Mouse (Mus musculus): Measurements from ENCODE around the gene Serpinf1.
"Not testable (repeated sequence)": the region's sequence is repeated elsewhere in the genome, so short reads cannot be mapped to it uniquely, and the experiment has no call there.

The Serpinf1 gene

GRCm38 (mm10) chr11:75459141-75459711 is 36.7 kb upstream of the Serpinf1 start:
- Histone ChIP-seq H3K36me3 (ENCODE audit: insufficient read depth, low read length) (peaks cover 8% of the 10 kb centered on the region), H3K27me3 (ENCODE audit: insufficient read depth, low read length) (peaks cover 3% of the 10 kb centered on the region), H3K4me3 (replicated peaks; ENCODE audit: low read length) (peak overlapping the region; percentile 77; the same call in 1 of the 2 replicates), H3K9me3 (ENCODE audit: low read length) (no peaks in the 10 kb centered on the region), H3K4me1 (replicated peaks; ENCODE audit: low read depth, low read length) (peaks cover 71% of the 10 kb centered on the region)
- no peak for TF ChIP-seq POU5F1 (IDR thresholded peaks at IDR 0.05; ENCODE audit: borderline replicate concordance, low read length)
- no peak for TF ChIP-seq CTCF (conservative IDR thresholded peaks at IDR 0.05; ENCODE audit: low read length)
- TF ChIP-seq NANOG (IDR thresholded peaks at IDR 0.05; ENCODE audit: borderline replicate concordance, low read length), result no peak

- Histone ChIP-seq H3K27me3 (ENCODE audit: insufficient read depth, low read length) (peaks cover 8% of the 10 kb centered on the region), H3K9me3 (ENCODE audit: low read length) (no peaks in the 10 kb centered on the region), H3K4me3 (replicated peaks; ENCODE audit: low read length) (no peak overlapping the region), H3K36me3 (ENCODE audit: insufficient read depth, low read length) (peaks cover 2% of the 10 kb centered on the region), H3K4me1 (replicated peaks; ENCODE audit: low read depth, low read length) (peaks cover 74% of the 10 kb centered on the region)
- TF ChIP-seq NANOG (IDR thresholded peaks at IDR 0.05; ENCODE audit: borderline replicate concordance, low read length), result no peak
- no peak for TF ChIP-seq POU5F1 (IDR thresholded peaks at IDR 0.05; ENCODE audit: borderline replicate concordance, low read length)
- TF ChIP-seq CTCF (conservative IDR thresholded peaks at IDR 0.05; ENCODE audit: low read length), result no peak
These were observed 36.1 kb upstream of the Serpinf1 start for GRCm38 (mm10) chr11:75458628-75459041.

- TF ChIP-seq POU5F1 (IDR thresholded peaks at IDR 0.05; ENCODE audit: borderline replicate concordance, low read length) (no peak), CTCF (conservative IDR thresholded peaks at IDR 0.05; ENCODE audit: low read length) (peak; percentile 89), NANOG (IDR thresholded peaks at IDR 0.05; ENCODE audit: borderline replicate concordance, low read length) (no peak)
- Histone ChIP-seq H3K36me3 (ENCODE audit: insufficient read depth, low read length) (0 out of 2 replicates have a peak, but pooled peaks cover 2% of the 10 kb centered on the region), H3K9me3 (ENCODE audit: low read length) (no peaks in the 10 kb centered on the region), H3K4me1 (replicated peaks; ENCODE audit: low read depth, low read length) (peaks cover 74% of the 10 kb centered on the region), H3K27me3 (ENCODE audit: insufficient read depth, low read length) (peaks cover 13% of the 10 kb centered on the region), H3K4me3 (replicated peaks; ENCODE audit: low read length) (no peak overlapping the region)
These were observed 35.7 kb upstream of the Serpinf1 start for GRCm38 (mm10) chr11:75458169-75458568.

- Histone ChIP-seq H3K36me3 (ENCODE audit: insufficient read depth, low read length) (peaks cover 17% of the 10 kb centered on the region), H3K27me3 (ENCODE audit: insufficient read depth, low read length) (peaks cover 27% of the 10 kb centered on the region), H3K4me1 (replicated peaks; ENCODE audit: low read depth, low read length) (peaks cover 72% of the 10 kb centered on the region), H3K9me3 (ENCODE audit: low read length) (no peaks in the 10 kb centered on the region), H3K4me3 (replicated peaks; ENCODE audit: low read length) (no peak overlapping the region)
- TF ChIP-seq POU5F1 (IDR thresholded peaks at IDR 0.05; ENCODE audit: borderline replicate concordance, low read length) (no peak), CTCF (conservative IDR thresholded peaks at IDR 0.05; ENCODE audit: low read length) (no peak), NANOG (IDR thresholded peaks at IDR 0.05; ENCODE audit: borderline replicate concordance, low read length) (no peak)
These were observed 34.0 kb upstream of the Serpinf1 start for GRCm38 (mm10) chr11:75456440-75456871.

GRCm38 (mm10) chr11:75455971-75456370 is 33.5 kb upstream of the Serpinf1 start:
- Histone ChIP-seq H3K4me1 (replicated peaks; ENCODE audit: low read depth, low read length) (peaks cover 77% of the 10 kb centered on the region), H3K27me3 (ENCODE audit: insufficient read depth, low read length) (peaks cover 32% of the 10 kb centered on the region), H3K36me3 (ENCODE audit: insufficient read depth, low read length) (peaks cover 21% of the 10 kb centered on the region)
- H3K4me3 ChIP-seq (replicated peaks; ENCODE audit: low read length); H3K9me3 ChIP-seq (ENCODE audit: low read length): not testable (repeated sequence)

GRCm38 (mm10) chr11:75455041-75455736 is 32.7 kb upstream of the Serpinf1 start:
- H3K36me3 ChIP-seq (ENCODE audit: insufficient read depth, low read length), result peaks cover 28% of the 10 kb centered on the region
- H3K4me3 ChIP-seq (replicated peaks; ENCODE audit: low read length), result peak overlapping the region; percentile 81
- no peak for TF ChIP-seq CTCF (conservative IDR thresholded peaks at IDR 0.05; ENCODE audit: low read length)
- no peak for TF ChIP-seq NANOG (IDR thresholded peaks at IDR 0.05; ENCODE audit: borderline replicate concordance, low read length)
- TF ChIP-seq POU5F1 (IDR thresholded peaks at IDR 0.05; ENCODE audit: borderline replicate concordance, low read length), result no peak
- H3K27me3 ChIP-seq (ENCODE audit: insufficient read depth, low read length), result peaks cover 38% of the 10 kb centered on the region
- H3K4me1 ChIP-seq (replicated peaks; ENCODE audit: low read depth, low read length), result peaks cover 79% of the 10 kb centered on the region
- no peaks in the 10 kb centered on the region for H3K9me3 ChIP-seq (ENCODE audit: low read length)

GRCm38 (mm10) chr11:75453991-75454930 is 31.8 kb upstream of the Serpinf1 start, which contains the start of gene Wdr81:
Wdr81 (minus strand) TSS chr11:75454717.
- Histone ChIP-seq H3K4me1 (replicated peaks; ENCODE audit: low read depth, low read length) (peaks cover 69% of the 10 kb centered on the region), H3K9me3 (ENCODE audit: low read length) (no peaks in the 10 kb centered on the region), H3K4me3 (replicated peaks; ENCODE audit: low read length) (peak within 1 kb of the TSS; percentile 81), H3K27me3 (ENCODE audit: insufficient read depth, low read length) (peaks cover 38% of the 10 kb centered on the region), H3K36me3 (ENCODE audit: insufficient read depth, low read length) (peaks cover 32% of the 10 kb centered on the region)
- TF ChIP-seq CTCF (conservative IDR thresholded peaks at IDR 0.05; ENCODE audit: low read length) (0 out of 2 replicates have a peak, but pooled peaks have one; percentile 9), NANOG (IDR thresholded peaks at IDR 0.05; ENCODE audit: borderline replicate concordance, low read length) (no peak)
